Mouse (Mus musculus) spleen, postnatal 36 days (tissue): ENCODE results near the gene Sipa1l2.

ENCODE experiments used
- DNase-seq, 2 experiments: peaks; one replicate each; pipeline ENCODE4 v3.0.0; 2022; ENCODE audit warnings: low spot score in 2 of 2, mixed read lengths in 1 of 2

Sipa1l2 gene

GRCm38 (mm10) chr8:125580426-125580825, 10.8 kb upstream of the Sipa1l2 start:
- no peak for DNase-seq

GRCm38 (mm10) chr8:125576127-125576526, 6.5 kb upstream of the Sipa1l2 start:
- DNase-seq, result no peak

- peak; percentile 10 to 37 for DNase-seq
Measured at GRCm38 (mm10) chr8:125574280-125574679, 4.7 kb upstream of the Sipa1l2 start.

- DNase-seq, result no peak
Measured at GRCm38 (mm10) chr8:125572246-125572645, 2.6 kb upstream of the Sipa1l2 start.

- DNase-seq, result peak in 1 of 2 experiments; percentile 22
Measured at GRCm38 (mm10) chr8:125570835-125571465, 1.3 kb upstream of the Sipa1l2 start.

- no peak for DNase-seq
Measured at GRCm38 (mm10) chr8:125570389-125570788, 781 bp upstream of the Sipa1l2 start.

GRCm38 (mm10) chr8:125568851-125569532, 616 bp downstream of the Sipa1l2 start:
- DNase-seq, result peak; percentile 52 to 63

DNA sequence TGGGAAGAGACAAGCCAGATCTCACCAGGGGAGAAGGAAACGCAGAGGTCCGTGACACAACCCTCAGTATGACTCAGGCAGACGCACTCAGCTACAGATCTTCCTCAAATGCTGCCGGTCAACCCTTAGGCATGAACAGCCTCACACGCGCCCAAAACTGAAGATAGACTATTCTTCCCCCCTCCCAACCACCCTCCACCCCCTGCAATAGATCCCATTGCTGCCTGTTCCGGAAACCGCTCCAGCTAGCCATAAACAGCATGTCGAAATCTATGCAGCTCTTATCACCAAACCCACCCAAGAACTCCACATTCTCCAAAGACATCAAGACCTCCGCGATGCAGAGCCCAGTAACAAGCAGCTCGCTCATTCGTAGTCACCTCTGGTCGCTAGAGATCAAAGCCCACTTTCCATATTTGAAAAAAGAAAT, 1.2 kb downstream of the Sipa1l2 start:
- peak; percentile 58 to 60 for DNase-seq

- peak; percentile 45 to 47 for DNase-seq
Measured at GRCm38 (mm10) chr8:125567569-125567968, 2.0 kb downstream of the Sipa1l2 start.

DNA sequence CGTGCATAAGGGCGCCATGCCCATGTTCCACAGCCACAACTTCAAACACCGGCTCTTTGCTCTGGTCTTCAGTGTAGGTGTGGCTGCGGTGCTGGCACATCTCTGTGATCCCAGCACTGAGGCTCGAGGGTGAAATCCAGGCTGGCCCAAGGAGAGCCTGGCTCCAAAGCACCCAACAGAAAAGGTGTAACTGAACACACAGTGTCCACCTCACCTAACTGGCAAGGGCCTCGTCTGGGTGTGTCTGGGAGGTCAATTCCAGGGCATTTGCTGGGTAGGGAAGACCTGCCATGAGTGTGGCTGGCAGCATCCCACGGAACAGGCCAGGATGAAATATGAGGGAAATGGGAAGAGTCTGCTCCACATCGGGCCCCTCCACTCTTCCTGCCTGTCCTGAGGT, 6.7 kb downstream of the Sipa1l2 start:
- DNase-seq, result no peak

DNA sequence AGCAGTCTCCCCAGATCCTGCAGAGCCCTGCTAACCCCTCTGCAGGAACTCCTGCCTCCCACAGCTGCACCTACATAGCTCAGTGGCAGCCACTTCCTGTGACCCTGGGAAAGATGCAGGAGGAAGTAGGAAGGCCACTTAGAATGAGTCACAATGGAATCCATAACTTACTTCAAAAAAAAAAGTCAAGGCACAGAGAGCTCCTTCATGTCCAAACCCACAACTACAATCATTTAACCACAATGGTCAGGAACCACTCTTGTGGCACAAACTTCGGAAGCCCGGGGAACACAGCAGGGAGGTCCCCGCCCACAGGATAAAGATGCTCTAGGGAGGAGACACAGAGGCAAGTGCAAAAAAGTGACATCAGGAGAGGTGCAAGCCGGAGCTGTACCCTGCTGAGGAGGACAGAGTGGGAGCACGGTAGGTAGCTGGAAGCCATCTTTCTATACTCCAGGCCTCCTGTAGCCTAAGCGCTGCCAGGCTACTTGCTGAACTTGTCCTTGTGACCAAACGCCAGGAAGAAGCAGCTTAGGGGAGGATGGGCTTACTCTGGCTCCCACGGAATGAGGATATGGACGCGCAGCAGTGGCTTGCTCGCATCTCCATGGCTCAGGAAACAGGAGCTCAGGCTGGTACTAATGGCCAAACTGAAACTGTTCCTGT, 8.7 kb downstream of the Sipa1l2 start:
- DNase-seq, result no peak

DNA sequence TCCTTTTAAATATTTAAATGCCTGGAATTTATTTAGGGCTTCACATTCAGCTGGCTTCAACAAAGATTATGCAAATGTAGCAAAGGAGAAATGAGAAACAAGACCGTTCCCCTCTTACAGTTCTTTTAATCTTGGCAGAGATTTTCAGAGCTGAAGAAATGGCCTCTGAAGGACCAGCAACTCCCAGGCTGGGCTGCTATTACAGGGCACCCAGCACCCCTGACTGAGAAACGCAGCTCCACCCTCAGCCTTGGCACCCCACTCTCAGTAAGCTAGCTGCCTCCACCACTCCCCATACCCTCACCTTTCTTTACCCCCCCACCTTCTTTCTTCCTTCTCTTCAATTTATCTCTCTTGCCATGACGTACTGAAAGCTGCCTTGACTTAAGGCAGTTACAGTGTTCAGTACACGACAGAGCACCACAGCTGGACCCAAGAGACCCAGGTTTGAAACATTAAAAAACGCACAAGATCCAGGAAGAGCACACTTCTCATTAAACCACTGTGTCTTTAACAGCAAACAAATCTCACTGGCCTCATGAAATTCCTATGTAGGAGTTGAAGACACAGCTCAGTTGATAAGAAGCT, 10.4 kb downstream of the Sipa1l2 start:
- peak in 1 of 2 experiments; percentile 19 for DNase-seq

GRCm38 (mm10) chr8:125558109-125559065, 11.2 kb downstream of the Sipa1l2 start:
- peak; percentile 88 to 91 for DNase-seq

DNA sequence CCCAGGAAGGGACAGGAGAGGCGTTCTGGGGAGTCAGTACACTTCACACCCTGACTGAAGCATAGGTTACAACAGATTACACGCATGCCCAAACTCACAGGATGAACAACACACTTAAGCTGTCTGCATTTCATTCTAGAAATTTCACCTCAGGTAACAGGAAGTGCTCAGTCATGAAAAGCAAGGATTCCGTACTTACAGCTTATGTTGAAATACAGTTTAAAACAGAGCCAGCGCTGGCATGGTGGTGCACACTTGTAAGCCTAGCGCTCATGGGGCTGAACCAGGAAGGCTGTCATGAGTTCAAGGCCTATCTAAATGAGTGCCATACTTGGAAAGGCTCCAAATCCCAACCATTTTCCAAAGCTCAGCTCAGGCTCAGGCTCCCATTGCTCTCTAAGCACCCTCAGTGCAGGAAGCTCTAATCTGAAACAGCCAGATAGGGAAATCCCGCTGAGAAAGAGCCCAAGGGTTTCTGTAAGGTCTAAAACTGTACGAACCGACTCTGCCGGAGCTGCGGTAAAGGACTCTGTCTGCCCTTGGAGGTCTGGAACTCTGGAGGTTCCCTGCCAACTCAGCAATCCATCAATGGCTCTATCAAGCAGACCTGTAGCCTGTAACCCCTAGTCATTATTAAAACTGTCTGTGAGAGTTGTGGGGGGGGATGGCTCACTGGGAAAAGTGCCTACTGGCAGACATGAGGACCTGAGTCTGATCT, 12.1 kb downstream of the Sipa1l2 start:
- DNase-seq, result no peak

- no peak for DNase-seq
Measured at GRCm38 (mm10) chr8:125556706-125557105, 12.9 kb downstream of the Sipa1l2 start.

GRCm38 (mm10) chr8:125550567-125550966, 19.0 kb downstream of the Sipa1l2 start:
- DNase-seq, result no peak

DNA sequence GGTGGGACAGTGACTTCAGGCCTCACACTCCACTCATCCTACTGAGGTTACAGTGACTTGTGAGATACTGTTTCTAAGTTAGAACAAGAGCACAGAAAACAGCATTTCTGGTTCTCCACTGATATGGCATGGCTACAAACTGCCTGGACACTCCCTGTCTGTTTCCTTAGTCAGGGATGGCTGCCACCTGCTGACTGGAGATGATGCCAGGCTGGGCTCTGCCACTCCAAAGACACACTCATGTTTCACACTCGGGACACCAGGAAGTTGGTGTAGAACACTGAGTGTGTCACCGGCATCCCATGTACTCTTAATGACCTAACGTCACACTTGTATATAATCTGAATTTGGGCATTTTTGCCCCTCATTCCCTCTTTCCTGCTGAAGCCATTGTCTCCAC, 22.3 kb downstream of the Sipa1l2 start:
- no peak for DNase-seq

GRCm38 (mm10) chr8:125545866-125546265, 23.7 kb downstream of the Sipa1l2 start:
- no peak for DNase-seq

GRCm38 (mm10) chr8:125542893-125543613, 26.6 kb downstream of the Sipa1l2 start:
- peak in 1 of 2 experiments; percentile 23 for DNase-seq
